Mouse (Mus musculus): ENCODE results near the gene Edem3. TPM values are rescaled to one million over a fixed set of nuclear protein-coding genes. Genes with fewer than 3 reads are reported as not detected.
"Not testable (repeated sequence)": the region's sequence is repeated elsewhere in the genome, so short reads cannot be mapped to it uniquely, and the experiment has no call there.

The Edem3 gene
- polyA plus RNA-seq, 1 experiment from 2014 or later: 12.9 TPM

GRCm38 (mm10) chr1:151719911-151720310 lies 35.3 kb upstream of the Edem3 start:
- Histone ChIP-seq H3K27me3 (ENCODE audit: insufficient read depth, poor library complexity, severe bottlenecking) (no peaks in the 10 kb centered on the region), H3K4me1 (replicated peaks) (peaks cover 7% of the 10 kb centered on the region; the same call in 1 of the 2 replicates), H3K4me3 (no peak overlapping the region), H3K27ac (no peak overlapping the region), H3K9me3 (no peaks in the 10 kb centered on the region), H3K36me3 (no peaks in the 10 kb centered on the region)
- DNase-seq (ENCODE audit: low spot score): no peak
- 92% methylated on average over 5 of the region's 5 CpGs for WGBS

GRCm38 (mm10) chr1:151720566-151720965 lies 34.6 kb upstream of the Edem3 start:
- no peak for DNase-seq (ENCODE audit: low spot score)
- Histone ChIP-seq H3K27me3 (ENCODE audit: insufficient read depth, poor library complexity, severe bottlenecking) (no peaks in the 10 kb centered on the region), H3K4me1 (replicated peaks) (peaks cover 7% of the 10 kb centered on the region; the same call in 1 of the 2 replicates), H3K4me3 (no peak overlapping the region), H3K9me3 (no peaks in the 10 kb centered on the region), H3K27ac (no peak overlapping the region), H3K36me3 (no peaks in the 10 kb centered on the region)
- 95% methylated on average over 2 of the region's 2 CpGs for WGBS

- Histone ChIP-seq H3K27ac (no peak overlapping the region), H3K4me3 (no peak overlapping the region), H3K9me3 (no peaks in the 10 kb centered on the region), H3K36me3 (no peaks in the 10 kb centered on the region), H3K4me1 (replicated peaks) (peaks cover under 1% of the 10 kb centered on the region; the same call in 1 of the 2 replicates), H3K27me3 (ENCODE audit: insufficient read depth, poor library complexity, severe bottlenecking) (no peaks in the 10 kb centered on the region)
- no peak for DNase-seq (ENCODE audit: low spot score)
- 91% methylated on average over 10 of the region's 10 CpGs for WGBS
Observed at GRCm38 (mm10) chr1:151721357-151721983, 33.7 kb upstream of the Edem3 start.

GRCm38 (mm10) chr1:151723771-151724170 lies 31.4 kb upstream of the Edem3 start:
- Histone ChIP-seq H3K9me3 (no peaks in the 10 kb centered on the region), H3K27ac (no peak overlapping the region), H3K36me3 (no peaks in the 10 kb centered on the region), H3K4me3 (no peak overlapping the region), H3K27me3 (ENCODE audit: insufficient read depth, poor library complexity, severe bottlenecking) (no peaks in the 10 kb centered on the region), H3K4me1 (replicated peaks) (no peaks in the 10 kb centered on the region)
- no peak for DNase-seq (ENCODE audit: low spot score)
- 89% methylated on average over 4 of the region's 4 CpGs for WGBS

- no peaks in the 10 kb centered on the region for H3K9me3 ChIP-seq
- no peaks in the 10 kb centered on the region for H3K27me3 ChIP-seq (ENCODE audit: insufficient read depth, poor library complexity, severe bottlenecking)
- no peak for DNase-seq (ENCODE audit: low spot score)
- H3K4me3 ChIP-seq: no peak overlapping the region
- H3K36me3 ChIP-seq: no peaks in the 10 kb centered on the region
- no peak overlapping the region for H3K27ac ChIP-seq
- WGBS: 90% methylated on average over 2 of the region's 2 CpGs
- H3K4me1 ChIP-seq (replicated peaks): no peaks in the 10 kb centered on the region
Observed at GRCm38 (mm10) chr1:151725590-151725989, 29.6 kb upstream of the Edem3 start.

- no peaks in the 10 kb centered on the region for H3K27me3 ChIP-seq (ENCODE audit: insufficient read depth, poor library complexity, severe bottlenecking)
- 80% methylated on average over 6 of the region's 6 CpGs for WGBS
- no peak overlapping the region for H3K27ac ChIP-seq
- no peaks in the 10 kb centered on the region for H3K36me3 ChIP-seq
- DNase-seq (ENCODE audit: low spot score): no peak
- no peaks in the 10 kb centered on the region for H3K9me3 ChIP-seq
- no peaks in the 10 kb centered on the region for H3K4me1 ChIP-seq (replicated peaks)
- H3K4me3 ChIP-seq: no peak overlapping the region
Observed at GRCm38 (mm10) chr1:151726358-151726757, 28.8 kb upstream of the Edem3 start.

GRCm38 (mm10) chr1:151728141-151728540 lies 27.0 kb upstream of the Edem3 start:
- Histone ChIP-seq H3K36me3 (no peaks in the 10 kb centered on the region), H3K9me3 (no peaks in the 10 kb centered on the region), H3K27ac (no peak overlapping the region), H3K4me3 (no peak overlapping the region), H3K27me3 (ENCODE audit: insufficient read depth, poor library complexity, severe bottlenecking) (no peaks in the 10 kb centered on the region), H3K4me1 (replicated peaks) (no peaks in the 10 kb centered on the region)
- 91% methylated on average over 4 of the region's 4 CpGs for WGBS
- no peak for DNase-seq (ENCODE audit: low spot score)

GRCm38 (mm10) chr1:151737146-151737545 lies 18.0 kb upstream of the Edem3 start:
- no peak overlapping the region for H3K4me3 ChIP-seq
- H3K27ac ChIP-seq: no peak overlapping the region
- no peaks in the 10 kb centered on the region for H3K4me1 ChIP-seq (replicated peaks)
- H3K9me3 ChIP-seq: no peaks in the 10 kb centered on the region
- no peak for DNase-seq (ENCODE audit: low spot score)
- WGBS: 85% methylated on average over 2 of the region's 2 CpGs
- H3K36me3 ChIP-seq: no peaks in the 10 kb centered on the region
- H3K27me3 ChIP-seq (ENCODE audit: insufficient read depth, poor library complexity, severe bottlenecking): no peaks in the 10 kb centered on the region

GRCm38 (mm10) chr1:151741199-151741621 lies 14.0 kb upstream of the Edem3 start:
- no peaks in the 10 kb centered on the region for H3K27me3 ChIP-seq (ENCODE audit: insufficient read depth, poor library complexity, severe bottlenecking)
- no peaks in the 10 kb centered on the region for H3K4me1 ChIP-seq (replicated peaks)
- 88% methylated on average over 7 of the region's 7 CpGs for WGBS
- H3K9me3 ChIP-seq: no peaks in the 10 kb centered on the region
- no peak for DNase-seq (ENCODE audit: low spot score)
- H3K36me3 ChIP-seq: no peaks in the 10 kb centered on the region
- no peak overlapping the region for H3K4me3 ChIP-seq
- H3K27ac ChIP-seq: no peak overlapping the region

GRCm38 (mm10) chr1:151749894-151750293 lies 5.3 kb upstream of the Edem3 start:
- H3K4me3 ChIP-seq; H3K27ac ChIP-seq; H3K27me3 ChIP-seq (ENCODE audit: insufficient read depth, poor library complexity, severe bottlenecking); DNase-seq (ENCODE audit: low spot score); H3K36me3 ChIP-seq; H3K9me3 ChIP-seq: not testable (repeated sequence)
- H3K4me1 ChIP-seq (replicated peaks): peaks cover 10% of the 10 kb centered on the region
- WGBS: 88% methylated on average over 2 of the region's 2 CpGs

- 81% methylated on average over 4 of the region's 4 CpGs for WGBS
- Histone ChIP-seq H3K4me1 (replicated peaks) (peaks cover 32% of the 10 kb centered on the region), H3K4me3 (no peak overlapping the region)
Observed at GRCm38 (mm10) chr1:151752946-151753345, 2.2 kb upstream of the Edem3 start.

GRCm38 (mm10) chr1:151753374-151753929 lies 1.7 kb upstream of the Edem3 start:
- WGBS: 82% methylated on average over 8 of the region's 8 CpGs
- Histone ChIP-seq H3K4me1 (replicated peaks) (peaks cover 32% of the 10 kb centered on the region), H3K27me3 (ENCODE audit: insufficient read depth, poor library complexity, severe bottlenecking) (no peaks in the 10 kb centered on the region), H3K27ac (no peak overlapping the region), H3K36me3 (no peaks in the 10 kb centered on the region), H3K9me3 (no peaks in the 10 kb centered on the region), H3K4me3 (no peak overlapping the region)
- no peak for DNase-seq (ENCODE audit: low spot score)

More at GRCm38 (mm10) chr1:151752946-151753345, 2.2 kb upstream of the Edem3 start:
- DNase-seq (ENCODE audit: low spot score): no peak
- H3K36me3 ChIP-seq: no peaks in the 10 kb centered on the region
- H3K27ac ChIP-seq: no peak overlapping the region
- H3K9me3 ChIP-seq: no peaks in the 10 kb centered on the region
- no peaks in the 10 kb centered on the region for H3K27me3 ChIP-seq (ENCODE audit: insufficient read depth, poor library complexity, severe bottlenecking)

- 81% methylated on average over 10 of the region's 10 CpGs for WGBS
- DNase-seq (ENCODE audit: low spot score): no peak
- Histone ChIP-seq H3K9me3 (no peaks in the 10 kb centered on the region), H3K4me1 (replicated peaks) (peaks cover 32% of the 10 kb centered on the region), H3K36me3 (no peaks in the 10 kb centered on the region), H3K4me3 (peak overlapping the region; percentile 91), H3K27ac (no peak overlapping the region), H3K27me3 (ENCODE audit: insufficient read depth, poor library complexity, severe bottlenecking) (no peaks in the 10 kb centered on the region)
Observed at GRCm38 (mm10) chr1:151754028-151754489, 1.1 kb upstream of the Edem3 start.
